Comparison of ENCODE assay signal across 16 mouse cellular contexts in the genomic region with DNA sequence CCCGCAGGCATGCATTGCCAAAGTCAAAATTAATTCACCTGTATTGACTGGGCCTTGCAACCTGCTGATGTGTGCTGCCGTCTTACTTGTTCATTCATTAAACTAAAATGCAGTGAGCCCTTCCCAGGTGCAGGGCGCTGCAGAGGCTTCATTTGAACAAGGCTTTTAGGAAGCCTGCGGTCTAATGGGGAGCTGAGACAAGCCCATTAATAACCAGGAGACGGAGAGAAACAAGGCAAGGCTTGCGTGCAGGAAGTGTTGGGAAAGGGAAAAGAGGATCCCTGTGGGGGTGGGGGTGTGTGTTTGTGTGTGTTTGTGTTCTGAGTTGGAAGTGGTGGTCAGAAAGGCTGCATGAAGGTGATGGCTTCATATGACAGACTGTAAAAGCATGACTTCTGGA.
"Had no signal": no experiment of that assay in that cellular context is flagged by ENCODE, and none has a peak within 500 bp of the region (broad histone marks: within the 10 kb centered on the region; RNA-seq: fewer than 3 reads in every experiment).

No protein-coding gene starts in this region.

- H3K9ac ChIP-seq: liver, postnatal 0 days; lung, embryonic 15.5 days; neural tube, embryonic 12.5 days; stomach, embryonic 15.5 days had no signal

- ATAC-seq: liver, postnatal 0 days; lung, postnatal 0 days had no signal

- H3K4me1 ChIP-seq: neural tube, embryonic 12.5 days; stomach, embryonic 15.5 days had no signal

- H3K4me3 ChIP-seq: lung, embryonic 15.5 days; megakaryocyte, embryonic 14.5 days; neural tube, embryonic 12.5 days; stomach, embryonic 15.5 days had no signal

- DNase-seq: liver, postnatal 0 days; lung, adult 2 months; lung, postnatal 14 days; lung, postnatal 36 days; right cerebral cortex, postnatal 14 days; thymus, adult 2 months; thymus, postnatal 25 days; thymus, postnatal 4 days had no signal

- H3K27ac ChIP-seq: lung, embryonic 15.5 days; macrophage; neural tube, embryonic 12.5 days; stomach, embryonic 15.5 days; stomach, postnatal 0 days had no signal

- H3K36me3 ChIP-seq: lung, embryonic 15.5 days; neural tube, embryonic 12.5 days; stomach, embryonic 15.5 days had no signal

- H3K4me2 ChIP-seq: lung, embryonic 15.5 days; midbrain, embryonic 11.5 days; neural tube, embryonic 12.5 days; stomach, embryonic 15.5 days had no signal

- H3K9me3 ChIP-seq: lung, embryonic 15.5 days; megakaryocyte, embryonic 14.5 days; neural tube, embryonic 12.5 days; stomach, embryonic 15.5 days had no signal
